Mouse (Mus musculus) lung, embryonic 14.5 days (tissue): ENCODE measurements around the gene Gm28043. TPM values are rescaled to one million over a fixed set of nuclear protein-coding genes. Genes with fewer than 3 reads are reported as not detected.

Experiments
- ATAC-seq: fragments of 200-750 bp; cut with Nextera tagmentation; 2 replicates; pipeline ENCODE4 v1.8.0; 2017; ENCODE audit warnings: mild to moderate bottlenecking, moderate TSS enrichment, moderate library complexity; ENCODE audit not compliant: insufficient read depth
- DNase-seq: peaks from one replicate; pipeline ENCODE4 v3.0.0-alpha.2; 2015
- H3K27ac ChIP-seq: fragments of 300-500 bp; sonication (generic); 2 replicates; pipeline ENCODE4 v1.5.1; 2014; ENCODE audit warnings: low read depth, mild to moderate bottlenecking, moderate library complexity
- H3K27me3 ChIP-seq: fragments of 300-500 bp; sonication (generic); 2 replicates; pipeline ENCODE4 v1.6.1; 2014; ENCODE audit warnings: low read length, control low read depth; ENCODE audit not compliant: insufficient read depth
- H3K36me3 ChIP-seq: fragments of 300-500 bp; sonication (generic); 2 replicates; pipeline ENCODE4 v1.6.1; 2014; ENCODE audit warnings: control low read depth; ENCODE audit not compliant: insufficient read depth
- H3K4me1 ChIP-seq: fragments of 300-500 bp; sonication (generic); 2 replicates; pipeline ENCODE4 v1.6.1; 2014; ENCODE audit warnings: antibody characterized with exemption, control low read depth; ENCODE audit not compliant: insufficient read depth
- H3K4me2 ChIP-seq: fragments of 300-500 bp; sonication (generic); 2 replicates; pipeline ENCODE4 v1.6.1; 2014; ENCODE audit warnings: mild to moderate bottlenecking
- H3K4me3 ChIP-seq: fragments of 300-500 bp; sonication (generic); 2 replicates; pipeline ENCODE4 v1.5.1; 2014; ENCODE audit warnings: low read depth, low read length
- H3K9ac ChIP-seq: fragments of 300-500 bp; sonication (generic); 2 replicates; pipeline ENCODE4 v1.6.1; 2014
- H3K9me3 ChIP-seq: fragments of 300-500 bp; sonication (generic); 2 replicates; pipeline ENCODE4 v1.6.1; 2016; ENCODE audit warnings: low read depth, low read length, control low read depth
- CTCF ChIP-seq: IDR thresholded peaks from 2 replicates; pipeline ENCODE4 v1.5.1; 2016; ENCODE audit warnings: antibody characterized with exemption, low read depth
- WGBS: fragments of 180-500 bp; shearing (Covaris S2); extraction: QIAGEN DNeasy Blood & Tissue Kit; methylation state at CpG from one replicate; pipeline ENCODE4 v1.1.7; 2014; 5-methylcytosine and 5-hydroxymethylcytosine counted together
- microRNA-seq: library from miRNA; unstranded; fragments of <30 nt; microRNA quantifications from one replicate; pipeline ENCODE4, GENCODE M21; 2016; ENCODE audit warnings: borderline number of aligned reads
- polyA plus RNA-seq: library from polyadenylated mRNA; unstranded; fragments of >200 nt; fragmentation: Nextera tagmentation; extraction: Ambion mirVana; gene quantifications from 2 replicates; pipeline ENCODE4 v1.2.1, GENCODE M21; 2014

The Gm28043 gene
- polyA plus RNA-seq, 1 experiment from 2014 or later, result 3.4 TPM

DNA sequence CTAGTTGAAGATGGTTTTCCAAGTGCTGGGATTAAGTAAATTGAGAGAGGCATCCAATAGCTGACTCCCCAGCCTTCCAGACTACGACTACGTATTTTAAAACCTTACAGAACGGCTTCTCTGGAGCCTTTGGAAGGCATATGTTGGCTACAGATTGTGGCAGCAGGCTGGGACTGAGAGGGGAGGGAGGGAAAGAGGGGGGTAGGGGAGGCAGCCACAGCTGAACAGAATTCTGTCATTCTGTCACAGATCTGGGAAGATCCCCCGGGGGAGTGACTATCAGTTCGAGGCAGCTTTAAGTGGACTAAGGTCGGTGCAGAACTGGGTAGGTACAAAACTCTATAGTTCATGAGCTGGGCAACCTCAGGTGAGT, 117.3 kb downstream of the Gm28043 start:
- Histone ChIP-seq H3K9ac (no peak overlapping the region), H3K36me3 (no peaks in the 10 kb centered on the region), H3K4me1 (peaks cover 5% of the 10 kb centered on the region; the same call in 1 of the 2 replicates), H3K4me2 (no peak overlapping the region), H3K9me3 (no peaks in the 10 kb centered on the region), H3K4me3 (no peak overlapping the region), H3K27ac (no peak overlapping the region), H3K27me3 (no peaks in the 10 kb centered on the region)
- 59% methylated on average over 6 of the region's 6 CpGs for WGBS
- DNase-seq, result no peak
- no peak for TF ChIP-seq CTCF
- ATAC-seq, result no peak

DNA sequence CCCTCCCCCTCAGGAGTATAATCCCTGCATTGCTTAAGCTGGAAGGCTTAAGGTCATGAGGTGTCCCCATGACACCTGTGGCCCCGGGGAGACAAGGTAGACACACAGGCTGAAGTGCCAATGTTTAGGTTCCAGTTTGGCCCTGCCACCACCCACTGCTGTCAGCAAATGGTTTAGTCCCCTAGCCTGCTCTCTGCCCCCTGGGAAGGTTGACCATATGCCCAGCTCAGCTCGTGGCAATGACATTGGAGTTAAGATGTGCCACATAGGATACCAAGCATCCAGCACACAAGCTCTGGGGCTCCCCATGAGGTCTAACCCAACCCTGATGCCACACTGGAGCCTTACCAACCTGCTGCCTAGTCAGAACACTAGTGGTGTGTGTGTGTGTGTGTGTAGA, 117.8 kb downstream of the Gm28043 start:
- H3K27me3 ChIP-seq, result no peaks in the 10 kb centered on the region
- H3K9ac ChIP-seq, result no peak overlapping the region
- 69% methylated on average over 2 of the region's 2 CpGs for WGBS
- H3K36me3 ChIP-seq, result no peaks in the 10 kb centered on the region
- no peak overlapping the region for H3K4me3 ChIP-seq
- DNase-seq (no peak), ATAC-seq (no peak)
- peaks cover 5% of the 10 kb centered on the region; the same call in 1 of the 2 replicates for H3K4me1 ChIP-seq
- H3K4me2 ChIP-seq, result no peak overlapping the region
- no peak for TF ChIP-seq CTCF
- H3K9me3 ChIP-seq, result no peaks in the 10 kb centered on the region
- H3K27ac ChIP-seq, result no peak overlapping the region

DNA sequence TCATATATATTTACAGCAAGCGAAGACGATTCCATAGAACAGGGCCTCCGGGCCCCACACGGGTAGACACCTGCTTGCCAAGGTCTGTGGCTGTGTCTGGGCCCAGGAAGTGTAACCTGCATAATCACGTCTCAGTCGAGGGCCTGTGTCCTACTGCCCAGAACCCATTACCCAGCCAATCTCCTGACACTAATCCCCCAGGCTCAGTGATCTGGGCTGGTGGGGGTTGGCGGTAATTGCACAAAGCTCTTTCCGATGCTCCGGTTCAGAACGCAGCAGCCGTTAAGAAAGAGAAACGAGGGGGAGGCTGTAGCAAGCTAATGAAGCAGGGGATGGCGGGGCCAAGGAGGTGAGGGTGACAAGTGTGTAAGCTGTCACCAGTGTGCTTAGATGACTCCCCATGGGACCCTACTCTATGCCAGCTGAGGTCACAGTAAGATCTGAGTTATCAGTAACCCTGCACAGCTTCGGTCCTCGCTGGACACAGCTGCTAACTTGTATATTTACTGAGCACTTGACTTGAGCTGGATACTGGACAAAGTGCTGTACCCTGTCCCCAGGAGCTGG, 121.9 kb downstream of the Gm28043 start:
- Histone ChIP-seq H3K4me3 (no peak overlapping the region), H3K36me3 (no peaks in the 10 kb centered on the region), H3K27ac (no peak overlapping the region), H3K27me3 (no peaks in the 10 kb centered on the region), H3K9me3 (no peaks in the 10 kb centered on the region), H3K4me2 (no peak overlapping the region), H3K4me1 (peaks cover 8% of the 10 kb centered on the region; the same call in 1 of the 2 replicates), H3K9ac (no peak overlapping the region)
- no peak for TF ChIP-seq CTCF
- no peak for ATAC-seq
- 28% methylated on average over 15 of the region's 15 CpGs for WGBS
- no peak for DNase-seq

DNA sequence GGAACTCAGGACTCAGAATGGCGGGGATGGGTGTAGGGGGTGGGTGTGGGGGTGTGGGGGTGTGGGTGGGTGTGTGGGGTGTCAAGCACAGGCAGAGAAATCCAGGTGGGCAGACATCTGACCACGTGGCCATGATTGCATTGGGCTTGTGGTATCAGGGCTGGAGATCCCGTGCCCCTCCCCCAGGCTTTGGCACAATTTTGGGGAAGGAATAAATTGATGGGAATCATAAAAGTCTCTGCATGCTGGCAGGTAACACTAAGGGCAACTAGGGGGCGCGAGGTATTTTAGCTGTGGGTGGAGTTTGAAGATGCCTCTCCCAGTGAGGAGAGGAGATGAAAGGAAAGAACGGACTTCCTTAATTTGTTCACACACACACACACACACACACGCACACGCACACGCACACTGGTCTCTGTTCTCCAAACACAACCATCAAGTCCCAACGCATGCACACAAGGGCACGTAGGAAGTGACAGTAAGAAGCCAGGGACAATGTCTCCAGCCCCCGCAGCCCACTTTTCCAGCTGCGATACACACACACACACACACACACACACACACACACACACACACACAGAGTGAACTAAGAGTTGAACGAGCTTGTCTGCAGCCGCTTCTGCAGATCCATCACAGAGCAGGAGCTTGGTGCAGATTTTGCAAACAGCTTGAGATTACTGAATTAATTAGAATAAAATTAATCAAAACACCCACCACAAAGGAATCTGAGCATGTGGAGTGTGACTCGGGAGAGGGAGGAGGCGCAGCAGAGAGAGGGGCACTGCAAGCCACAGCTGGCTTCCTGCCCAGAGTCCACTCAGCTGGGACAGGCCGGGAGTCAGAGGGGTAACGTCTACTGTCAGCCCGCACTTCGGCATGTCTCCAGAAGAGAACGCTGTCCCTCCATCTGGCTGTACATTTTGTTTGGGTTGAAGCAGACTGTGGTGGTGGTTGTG, 123.5 kb downstream of the Gm28043 start:
- no peak overlapping the region for H3K9ac ChIP-seq
- peak; percentile 89 for ATAC-seq

DNA sequence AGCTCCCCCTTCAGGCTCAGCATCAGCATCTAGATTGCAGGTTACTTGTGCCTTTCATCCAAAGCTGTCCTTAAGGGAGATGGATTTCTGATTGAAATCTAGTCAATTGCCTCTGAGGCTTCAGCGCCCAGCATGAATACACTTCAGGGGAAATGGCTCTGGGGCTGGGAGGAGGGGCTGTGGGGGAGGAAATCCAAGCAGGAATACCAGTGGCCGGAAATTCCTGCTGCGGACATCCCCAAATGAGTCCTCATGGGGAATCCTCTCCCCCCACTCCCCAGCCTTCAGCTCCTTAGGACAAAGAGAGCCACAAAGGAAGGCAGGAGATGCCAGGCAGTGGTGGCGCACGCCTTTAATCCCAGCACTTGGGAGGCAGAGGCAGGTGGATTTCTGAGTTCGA, 132.8 kb downstream of the Gm28043 start:
- Histone ChIP-seq H3K27me3 (peaks cover 4% of the 10 kb centered on the region; the same call in 1 of the 2 replicates), H3K9me3 (no peaks in the 10 kb centered on the region), H3K9ac (no peak overlapping the region), H3K36me3 (no peaks in the 10 kb centered on the region), H3K4me1 (peaks cover 5% of the 10 kb centered on the region; the same call in 1 of the 2 replicates), H3K4me3 (no peak overlapping the region), H3K4me2 (no peak overlapping the region), H3K27ac (no peak overlapping the region)
- WGBS, result 61% methylated on average over 6 of the region's 6 CpGs
- ATAC-seq (no peak), DNase-seq (peak; percentile 24)
- TF ChIP-seq CTCF, result no peak

More for the DNA sequence above, 123.5 kb downstream of the Gm28043 start:
- peak overlapping the region; percentile 51 for H3K4me2 ChIP-seq
- H3K27me3 ChIP-seq, result no peaks in the 10 kb centered on the region
- TF ChIP-seq CTCF, result peak; percentile 74
- peaks cover 8% of the 10 kb centered on the region; the same call in 1 of the 2 replicates for H3K4me1 ChIP-seq
- WGBS, result 24% methylated on average over 22 of the region's 22 CpGs
- DNase-seq, result peak; percentile 94
- no peaks in the 10 kb centered on the region for H3K9me3 ChIP-seq
- no peaks in the 10 kb centered on the region for H3K36me3 ChIP-seq
- no peak overlapping the region for H3K4me3 ChIP-seq
- no peak overlapping the region for H3K27ac ChIP-seq

Small RNA genes within 50 kb of the gene (microRNA-seq; reads per million reads assigned to microRNA genes)
- gene Mir7667, result not detected

Other genes with a start within 250 kb of the Gm28043 start
- gene Pim1, start 124.1 kb upstream of the Gm28043 start, polyA plus RNA-seq, result 14.1 and 16.0 TPM in 2 replicates
- not detected in 2 replicates for gene Gm17657, start 65.2 kb upstream of the Gm28043 start, polyA plus RNA-seq
- 17.4 TPM in 2 replicates for gene Tbc1d22b, start 65.1 kb upstream of the Gm28043 start, polyA plus RNA-seq
- 0.43 and 0.46 TPM in 2 replicates for gene Tmem217, start 62.5 kb upstream of the Gm28043 start, polyA plus RNA-seq
- gene Rnf8, start 86 bp upstream of the Gm28043 start, polyA plus RNA-seq, result 68.8 and 72.1 TPM in 2 replicates
- gene Cmtr1, start 45.7 kb downstream of the Gm28043 start, polyA plus RNA-seq, result 112 and 114 TPM in 2 replicates
- 18.2 and 18.4 TPM in 2 replicates for gene Ccdc167, start 102.2 kb downstream of the Gm28043 start, polyA plus RNA-seq